ENCODE assay signal across 8 mouse cellular contexts in genomic region chr11:51658705-51659104, GRCm38 (mm10). TPM values are rescaled to one million over a fixed set of nuclear protein-coding genes. Genes with fewer than 3 reads are reported as not detected.
DNase-seq lines count a peak whose midpoint lies in the region; ATAC-seq and TF ChIP-seq lines count a peak whose summit lies in the region.

No protein-coding gene starts in this region.

- H3K36me3 ChIP-seq in kidney, embryonic 14.5 days (ENCODE audit: control insufficient read depth, insufficient read depth, low read length), result no peaks in the 10 kb centered on the region
- peaks cover 0 to 11% of the 10 kb centered on the region in 2 experiments; a peak in 2 of 4 replicates for H3K36me3 ChIP-seq in MEL (ENCODE audit: control insufficient read depth in 1 of 2, insufficient read depth in 2 of 2, low read length in 2 of 2)
- no peaks in the 10 kb centered on the region for H3K36me3 ChIP-seq in limb, embryonic 13.5 days
- H3K36me3 ChIP-seq in forebrain, embryonic 11.5 days (ENCODE audit: control insufficient read depth, insufficient read depth, low read length), result no peaks in the 10 kb centered on the region
- no peaks in the 10 kb centered on the region for H3K36me3 ChIP-seq in forebrain, embryonic 16.5 days (ENCODE audit: control insufficient read depth, insufficient read depth)

- no peak overlapping the region for H3K9ac ChIP-seq in kidney, embryonic 14.5 days (ENCODE audit: low read depth, low read length)
- no peak overlapping the region for H3K9ac ChIP-seq in MEL (ENCODE audit: control insufficient read depth, low read depth, low read length, poor library complexity, severe bottlenecking)
- H3K9ac ChIP-seq in limb, embryonic 13.5 days, result peak overlapping the region; percentile 1; the same call in 1 of the 2 replicates
- no peak overlapping the region for H3K9ac ChIP-seq in forebrain, embryonic 11.5 days (ENCODE audit: low read length)
- H3K9ac ChIP-seq in forebrain, embryonic 16.5 days (replicated peaks; ENCODE audit: low read depth, low read length), result no peak overlapping the region

- H3K27ac ChIP-seq in kidney, embryonic 14.5 days (ENCODE audit: low read depth, low read length), result no peak overlapping the region
- H3K27ac ChIP-seq in MEL (ENCODE audit: control insufficient read depth, low read depth, low read length), result no peak overlapping the region
- peak overlapping the region; percentile 69 for H3K27ac ChIP-seq in limb, embryonic 13.5 days
- no peak overlapping the region for H3K27ac ChIP-seq in forebrain, embryonic 11.5 days (ENCODE audit: low read depth, low read length)
- no peak overlapping the region for H3K27ac ChIP-seq in forebrain, embryonic 16.5 days (ENCODE audit: low read length)

- 57% methylated on average over 6 of the region's 6 CpGs for WGBS in kidney, embryonic 14.5 days
- WGBS in limb, embryonic 13.5 days, result 28% methylated on average over 6 of the region's 6 CpGs
- 83% methylated on average over 6 of the region's 6 CpGs for WGBS in forebrain, embryonic 11.5 days
- WGBS in forebrain, embryonic 16.5 days, result 64% methylated on average over 6 of the region's 6 CpGs

- intact Hi-C loops in gastrocnemius, postnatal 14 days (cut with DNase I; ENCODE audit: low total_unique reads), result no loop called here

- TF ChIP-seq CTCF in MEL (IDR thresholded peaks at IDR 0.05 in 2 of 3, conservative IDR thresholded peaks at IDR 0.05 in 1 of 3; ENCODE audit: control insufficient read depth in 1 of 3, insufficient read depth in 1 of 3, low read depth in 2 of 3, low read length in 3 of 3, poor library complexity in 1 of 3, severe bottlenecking in 1 of 3), result no peak

- TF ChIP-seq RAD21 in MEL (IDR thresholded peaks at IDR 0.05; ENCODE audit: low read depth, low read length), result no peak

- peak; percentile 95 for DNase-seq in kidney, adult 11 months
- peak; percentile 79 for DNase-seq in MEL (ENCODE audit: low read depth, low spot score)
- no peak for DNase-seq in forebrain, embryonic 11.5 days (ENCODE audit: low spot score)
- no peak for DNase-seq in gastrocnemius, postnatal 14 days

- no peaks in the 10 kb centered on the region for H3K9me3 ChIP-seq in kidney, embryonic 14.5 days (ENCODE audit: control insufficient read depth, low read length)
- no peaks in the 10 kb centered on the region for H3K9me3 ChIP-seq in MEL (replicated peaks; ENCODE audit: insufficient read depth, low read length)
- no peaks in the 10 kb centered on the region for H3K9me3 ChIP-seq in limb, embryonic 13.5 days
- H3K9me3 ChIP-seq in forebrain, embryonic 11.5 days (ENCODE audit: control insufficient read depth, low read length), result no peaks in the 10 kb centered on the region
- no peaks in the 10 kb centered on the region for H3K9me3 ChIP-seq in forebrain, embryonic 16.5 days (ENCODE audit: control insufficient read depth, low read length)

- no peak overlapping the region for H3K4me2 ChIP-seq in kidney, embryonic 14.5 days (replicated peaks; ENCODE audit: low read depth, low read length)
- H3K4me2 ChIP-seq in limb, embryonic 13.5 days (replicated peaks), result peak overlapping the region; percentile 32
- no peak overlapping the region for H3K4me2 ChIP-seq in forebrain, embryonic 11.5 days (ENCODE audit: low read depth, low read length, severe bottlenecking)
- no peak overlapping the region for H3K4me2 ChIP-seq in forebrain, embryonic 16.5 days (ENCODE audit: low read length)

- H3K79me2 ChIP-seq in MEL (ENCODE audit: control insufficient read depth, insufficient read depth, low read length, poor library complexity), result no peaks in the 10 kb centered on the region

- TF ChIP-seq EP300 in MEL (IDR thresholded peaks at IDR 0.05; ENCODE audit: low read depth in 1 of 2, low read length in 2 of 2), result no peak

- ATAC-seq in kidney, embryonic 14.5 days (ENCODE audit: low FRiP score, low TSS enrichment), result no peak
- 0 out of 2 replicates have a peak, but pooled peaks have one; percentile 30 for ATAC-seq in granulocyte monocyte progenitor cell, adult 5-6 weeks (replicated peaks; ENCODE audit: poor library complexity, severe bottlenecking)
- ATAC-seq in limb, embryonic 13.5 days (ENCODE audit: low FRiP score, low read depth), result peak; percentile 91
- no peak for ATAC-seq in forebrain, embryonic 11.5 days (replicated peaks; ENCODE audit: low FRiP score)
- no peak for ATAC-seq in forebrain, embryonic 16.5 days

- TF ChIP-seq POLR2A in MEL (IDR thresholded peaks at IDR 0.05; ENCODE audit: control insufficient read depth in 1 of 2, insufficient read depth in 1 of 2, low read depth in 1 of 2, low read length in 2 of 2, poor library complexity in 1 of 2), result no peak

- H3K4me1 ChIP-seq in kidney, embryonic 14.5 days (ENCODE audit: control insufficient read depth, insufficient read depth, low read length), result peaks cover 4% of the 10 kb centered on the region; the same call in 1 of the 2 replicates
- peaks cover 8 to 15% of the 10 kb centered on the region in 2 experiments for H3K4me1 ChIP-seq in MEL (ENCODE audit: control insufficient read depth in 1 of 2, insufficient read depth in 2 of 2, low read length in 2 of 2)
- H3K4me1 ChIP-seq in limb, embryonic 13.5 days, result peaks cover 25% of the 10 kb centered on the region
- no peaks in the 10 kb centered on the region for H3K4me1 ChIP-seq in forebrain, embryonic 11.5 days (replicated peaks; ENCODE audit: control insufficient read depth, insufficient read depth, low read length)
- H3K4me1 ChIP-seq in forebrain, embryonic 16.5 days (replicated peaks; ENCODE audit: control insufficient read depth, insufficient read depth, low read length), result no peaks in the 10 kb centered on the region

- H3K4me3 ChIP-seq in kidney, embryonic 14.5 days (ENCODE audit: low read length), result no peak overlapping the region
- H3K4me3 ChIP-seq in MEL (ENCODE audit: control insufficient read depth in 1 of 2, insufficient read depth in 1 of 2, low read depth in 2 of 2, low read length in 2 of 2), result no peak overlapping the region
- H3K4me3 ChIP-seq in limb, embryonic 13.5 days, result no peak overlapping the region
- no peak overlapping the region for H3K4me3 ChIP-seq in forebrain, embryonic 11.5 days (ENCODE audit: low read depth, low read length)
- H3K4me3 ChIP-seq in forebrain, embryonic 16.5 days (replicated peaks; ENCODE audit: low read length), result no peak overlapping the region

- no peaks in the 10 kb centered on the region for H3K27me3 ChIP-seq in kidney, embryonic 14.5 days (ENCODE audit: control insufficient read depth, insufficient read depth, low read length)
- no peaks in the 10 kb centered on the region for H3K27me3 ChIP-seq in MEL (ENCODE audit: control insufficient read depth in 1 of 2, insufficient read depth in 2 of 2, low read length in 2 of 2)
- no peaks in the 10 kb centered on the region for H3K27me3 ChIP-seq in limb, embryonic 13.5 days
- H3K27me3 ChIP-seq in forebrain, embryonic 11.5 days (ENCODE audit: control insufficient read depth, insufficient read depth, low read length), result no peaks in the 10 kb centered on the region
- no peaks in the 10 kb centered on the region for H3K27me3 ChIP-seq in forebrain, embryonic 16.5 days (replicated peaks; ENCODE audit: control insufficient read depth, insufficient read depth, low read length)

RNA-seq across cellular contexts. Expression of gene D930048N14Rik, which starts 8.0 kb away (rescaled TPM):
- polyA plus RNA-seq in kidney, embryonic 14.5 days (2014; fragmentation: Nextera tagmentation; extraction: Ambion mirVana), result 2.4 and 3.8 TPM in 2 replicates
- total RNA-seq in MEL (2012; rRNA removed), result 0.39 and 0.56 TPM in 2 replicates
- 1 to 10 TPM in 1 of 2 experiments, not detected in 1; 2.1 TPM for polyA plus RNA-seq in MEL (2012; ENCODE audit: insufficient read depth in 1 of 2, insufficient read length in 2 of 2, low read depth in 1 of 2, low replicate concordance in 2 of 2, missing spikeins in 1 of 2)
- total RNA-seq in granulocyte monocyte progenitor cell, adult 5-6 weeks (2014; fragmentation: Nextera tagmentation), result 0.81 TPM in 1 of 2 replicates, not detected in the other
- total RNA-seq in granulocyte monocyte progenitor cell, adult 5-6 weeks (2017), result 0.15 TPM in 1 of 2 replicates, not detected in the other
- polyA plus RNA-seq in limb, embryonic 13.5 days (2015; fragmentation: Nextera tagmentation; extraction: Ambion mirVana), result 3.1 and 3.5 TPM in 2 replicates
- polyA plus RNA-seq in forebrain, embryonic 11.5 days (2014; fragmentation: Nextera tagmentation; extraction: Ambion mirVana), result 0.97 and 1.1 TPM in 2 replicates
- 0.58 and 0.70 TPM in 2 replicates for polyA plus RNA-seq in forebrain, embryonic 16.5 days (2015; fragmentation: Nextera tagmentation; extraction: Ambion mirVana)
- under 1 TPM; 0.33 to 0.60 TPM for total RNA-seq in gastrocnemius, postnatal 14 days (2021)

RNA-seq across cellular contexts. Expression of gene N4bp3, which starts 8.1 kb away (rescaled TPM):
- 18.5 and 22.6 TPM in 2 replicates for polyA plus RNA-seq in kidney, embryonic 14.5 days (2014; fragmentation: Nextera tagmentation; extraction: Ambion mirVana)
- 6.9 and 7.1 TPM in 2 replicates for total RNA-seq in MEL (2012; rRNA removed)
- polyA plus RNA-seq in MEL (2012; ENCODE audit: insufficient read depth in 1 of 2, insufficient read length in 2 of 2, low read depth in 1 of 2, low replicate concordance in 2 of 2, missing spikeins in 1 of 2), result 10 to 100 TPM in 1 of 2 experiments, not detected in 1; 11.5 TPM
- total RNA-seq in granulocyte monocyte progenitor cell, adult 5-6 weeks (2014; fragmentation: Nextera tagmentation), result 1.4 TPM in 1 of 2 replicates, not detected in the other
- 1.5 and 2.6 TPM in 2 replicates for total RNA-seq in granulocyte monocyte progenitor cell, adult 5-6 weeks (2017)
- 31.1 and 32.4 TPM in 2 replicates for polyA plus RNA-seq in limb, embryonic 13.5 days (2015; fragmentation: Nextera tagmentation; extraction: Ambion mirVana)
- 11.3 and 11.7 TPM in 2 replicates for polyA plus RNA-seq in forebrain, embryonic 11.5 days (2014; fragmentation: Nextera tagmentation; extraction: Ambion mirVana)
- polyA plus RNA-seq in forebrain, embryonic 16.5 days (2015; fragmentation: Nextera tagmentation; extraction: Ambion mirVana), result 10.2 and 12.9 TPM in 2 replicates
- 10 to 100 TPM in 1 of 2 experiments, 1 to 10 TPM in 1; 8.7 to 12.2 TPM for total RNA-seq in gastrocnemius, postnatal 14 days (2021)

RNA-seq across cellular contexts. Expression of gene Rmnd5b, which starts 23.0 kb away (rescaled TPM):
- 38.9 and 48.7 TPM in 2 replicates for polyA plus RNA-seq in kidney, embryonic 14.5 days (2014; fragmentation: Nextera tagmentation; extraction: Ambion mirVana)
- 52.5 and 55.1 TPM in 2 replicates for total RNA-seq in MEL (2012; rRNA removed)
- polyA plus RNA-seq in MEL (2012; ENCODE audit: insufficient read depth in 1 of 2, insufficient read length in 2 of 2, low read depth in 1 of 2, low replicate concordance in 2 of 2, missing spikeins in 1 of 2), result 10 to 100 TPM in 1 of 2 experiments, not detected in 1; 63.0 TPM
- 17.9 and 19.2 TPM in 2 replicates for total RNA-seq in granulocyte monocyte progenitor cell, adult 5-6 weeks (2014; fragmentation: Nextera tagmentation)
- total RNA-seq in granulocyte monocyte progenitor cell, adult 5-6 weeks (2017), result 12.8 and 14.1 TPM in 2 replicates
- polyA plus RNA-seq in limb, embryonic 13.5 days (2015; fragmentation: Nextera tagmentation; extraction: Ambion mirVana), result 51.8 and 56.1 TPM in 2 replicates
- 40.4 and 47.8 TPM in 2 replicates for polyA plus RNA-seq in forebrain, embryonic 11.5 days (2014; fragmentation: Nextera tagmentation; extraction: Ambion mirVana)
- polyA plus RNA-seq in forebrain, embryonic 16.5 days (2015; fragmentation: Nextera tagmentation; extraction: Ambion mirVana), result 80.9 and 85.6 TPM in 2 replicates
- total RNA-seq in gastrocnemius, postnatal 14 days (2021), result 10 to 100 TPM; 11.8 to 13.3 TPM

RNA-seq across cellular contexts. Expression of gene 0610009B22Rik, which starts 30.0 kb away (rescaled TPM):
- polyA plus RNA-seq in kidney, embryonic 14.5 days (2014; fragmentation: Nextera tagmentation; extraction: Ambion mirVana), result 105 and 142 TPM in 2 replicates
- total RNA-seq in MEL (2012; rRNA removed), result 37.3 and 37.7 TPM in 2 replicates
- 10 to 100 TPM in 1 of 2 experiments, not detected in 1; 24.4 TPM for polyA plus RNA-seq in MEL (2012; ENCODE audit: insufficient read depth in 1 of 2, insufficient read length in 2 of 2, low read depth in 1 of 2, low replicate concordance in 2 of 2, missing spikeins in 1 of 2)
- 22.4 and 33.5 TPM in 2 replicates for total RNA-seq in granulocyte monocyte progenitor cell, adult 5-6 weeks (2014; fragmentation: Nextera tagmentation)
- total RNA-seq in granulocyte monocyte progenitor cell, adult 5-6 weeks (2017), result 14.7 and 17.5 TPM in 2 replicates
- 89.7 and 93.3 TPM in 2 replicates for polyA plus RNA-seq in limb, embryonic 13.5 days (2015; fragmentation: Nextera tagmentation; extraction: Ambion mirVana)
- polyA plus RNA-seq in forebrain, embryonic 11.5 days (2014; fragmentation: Nextera tagmentation; extraction: Ambion mirVana), result 75.6 and 94.9 TPM in 2 replicates
- polyA plus RNA-seq in forebrain, embryonic 16.5 days (2015; fragmentation: Nextera tagmentation; extraction: Ambion mirVana), result 82.5 and 107 TPM in 2 replicates
- 10 to 100 TPM; 28.9 to 29.6 TPM for total RNA-seq in gastrocnemius, postnatal 14 days (2021)

RNA-seq across cellular contexts. Expression of gene Nhp2, which starts 39.2 kb away (rescaled TPM):
- 211 and 264 TPM in 2 replicates for polyA plus RNA-seq in kidney, embryonic 14.5 days (2014; fragmentation: Nextera tagmentation; extraction: Ambion mirVana)
- 588 and 649 TPM in 2 replicates for total RNA-seq in MEL (2012; rRNA removed)
- 1,000 to 10,000 TPM in 1 of 2 experiments, 100 to 1,000 TPM in 1; 739 to 6,489 TPM for polyA plus RNA-seq in MEL (2012; ENCODE audit: insufficient read depth in 1 of 2, insufficient read length in 2 of 2, low read depth in 1 of 2, low replicate concordance in 2 of 2, missing spikeins in 1 of 2)
- 194 and 203 TPM in 2 replicates for total RNA-seq in granulocyte monocyte progenitor cell, adult 5-6 weeks (2014; fragmentation: Nextera tagmentation)
- 141 and 169 TPM in 2 replicates for total RNA-seq in granulocyte monocyte progenitor cell, adult 5-6 weeks (2017)
- polyA plus RNA-seq in limb, embryonic 13.5 days (2015; fragmentation: Nextera tagmentation; extraction: Ambion mirVana), result 129 and 141 TPM in 2 replicates
- polyA plus RNA-seq in forebrain, embryonic 11.5 days (2014; fragmentation: Nextera tagmentation; extraction: Ambion mirVana), result 154 and 165 TPM in 2 replicates
- 94.1 and 97.9 TPM in 2 replicates for polyA plus RNA-seq in forebrain, embryonic 16.5 days (2015; fragmentation: Nextera tagmentation; extraction: Ambion mirVana)
- 10 to 100 TPM; 23.8 to 32.7 TPM for total RNA-seq in gastrocnemius, postnatal 14 days (2021)

Comparison
In these comparisons a context has a peak if more than half of its experiments do, and no peak if none do; other contexts are left out.
1. DNase-seq: peak in kidney, adult 11 months (single experiment) and MEL (single experiment); none in forebrain, embryonic 11.5 days (single experiment) and gastrocnemius, postnatal 14 days (single experiment).
2. ATAC-seq: peak in granulocyte monocyte progenitor cell, adult 5-6 weeks (single experiment) and limb, embryonic 13.5 days (single experiment); none in kidney, embryonic 14.5 days (single experiment), forebrain, embryonic 11.5 days (single experiment) and forebrain, embryonic 16.5 days (single experiment).